Mouse (Mus musculus) right cerebral cortex, adult 18-20 months (tissue): ENCODE measurements around the gene Ugdh.
"Not testable (repeated sequence)": the region's sequence is repeated elsewhere in the genome, so short reads cannot be mapped to it uniquely, and the experiment has no call there.

ENCODE experiments used
- DNase-seq: peaks from one replicate; pipeline ENCODE4 v3.0.0; 2022; ENCODE audit warnings: mixed read lengths

The Ugdh gene

GRCm38 (mm10) chr5:65435806-65436561 lies at the start of gene Ugdh:
Gene Ugdh (minus strand): TSS chr5:65435949.
- peak; percentile 97 for DNase-seq

GRCm38 (mm10) chr5:65482996-65483395 lies 47.2 kb upstream of the Ugdh start:
- DNase-seq: no peak

GRCm38 (mm10) chr5:65480511-65480910 lies 44.8 kb upstream of the Ugdh start:
- DNase-seq: no peak

- DNase-seq: no peak
Measured at GRCm38 (mm10) chr5:65479681-65480445, 44.1 kb upstream of the Ugdh start.

GRCm38 (mm10) chr5:65478224-65478623 lies 42.5 kb upstream of the Ugdh start:
- no peak for DNase-seq

- not testable (repeated sequence) for DNase-seq
Measured at GRCm38 (mm10) chr5:65476739-65477138, 41.0 kb upstream of the Ugdh start.

GRCm38 (mm10) chr5:65475806-65476205 lies 40.1 kb upstream of the Ugdh start:
- no peak for DNase-seq

- DNase-seq: peak; percentile 68
Measured at GRCm38 (mm10) chr5:65469766-65470165, 34.0 kb upstream of the Ugdh start.

- no peak for DNase-seq
Measured at GRCm38 (mm10) chr5:65466911-65467310, 31.2 kb upstream of the Ugdh start.

- DNase-seq: no peak
Measured at GRCm38 (mm10) chr5:65460361-65460760, 24.6 kb upstream of the Ugdh start.

GRCm38 (mm10) chr5:65459454-65459853 lies 23.7 kb upstream of the Ugdh start:
- DNase-seq: no peak

- DNase-seq: no peak
Measured at GRCm38 (mm10) chr5:65457846-65458245, 22.1 kb upstream of the Ugdh start.

- DNase-seq: no peak
Measured at GRCm38 (mm10) chr5:65457086-65457827, 21.5 kb upstream of the Ugdh start.

- DNase-seq: no peak
Measured at GRCm38 (mm10) chr5:65454771-65455170, 19.0 kb upstream of the Ugdh start.

GRCm38 (mm10) chr5:65448941-65449340 lies 13.2 kb upstream of the Ugdh start:
- no peak for DNase-seq

- DNase-seq: no peak
Measured at GRCm38 (mm10) chr5:65447826-65448225, 12.1 kb upstream of the Ugdh start.

GRCm38 (mm10) chr5:65446756-65447155 lies 11.0 kb upstream of the Ugdh start:
- no peak for DNase-seq

- DNase-seq: no peak
Measured at GRCm38 (mm10) chr5:65444981-65445380, 9.2 kb upstream of the Ugdh start.

GRCm38 (mm10) chr5:65438041-65438440 lies 2.3 kb upstream of the Ugdh start:
- DNase-seq: no peak

- peak; percentile 13 for DNase-seq
Measured at GRCm38 (mm10) chr5:65435363-65435805, 365 bp downstream of the Ugdh start.

GRCm38 (mm10) chr5:65434471-65435362 lies 1.0 kb downstream of the Ugdh start:
- no peak for DNase-seq

GRCm38 (mm10) chr5:65429441-65429840 lies 6.3 kb downstream of the Ugdh start:
- DNase-seq: no peak
